Mouse (Mus musculus) hindbrain, embryonic 14.5 days (tissue): ENCODE data around the gene Skap2. TPM values are rescaled to one million over a fixed set of nuclear protein-coding genes. Genes with fewer than 3 reads are reported as not detected.

Experiments
- ATAC-seq: fragments of 200-750 bp; cut with Nextera tagmentation; 2 replicates; pipeline ENCODE4 v1.8.0; 2017; ENCODE audit warnings: moderate number of reproducible peaks, mild to moderate bottlenecking, moderate TSS enrichment, moderate library complexity; ENCODE audit not compliant: low FRiP score
- DNase-seq: peaks from one replicate; pipeline ENCODE4 v3.0.0-alpha.2; 2015; ENCODE audit warnings: low spot score
- H3K27ac ChIP-seq: fragments of 300-500 bp; sonication (generic); 2 replicates; pipeline ENCODE4 v1.5.1; 2014; ENCODE audit warnings: mild to moderate bottlenecking, moderate library complexity
- H3K27me3 ChIP-seq: fragments of 300-500 bp; sonication (generic); 2 replicates; pipeline ENCODE4 v1.6.1; 2014; ENCODE audit warnings: mild to moderate bottlenecking, low read length, mixed read lengths; ENCODE audit not compliant: control insufficient read depth, insufficient read depth
- H3K36me3 ChIP-seq: fragments of 300-500 bp; sonication (generic); replicated peaks from 2 replicates; pipeline ENCODE4 v1.6.1; 2014; ENCODE audit not compliant: control insufficient read depth, insufficient read depth
- H3K4me1 ChIP-seq: fragments of 300-500 bp; sonication (generic); replicated peaks from 2 replicates; pipeline ENCODE4 v1.6.1; 2014; ENCODE audit warnings: antibody characterized with exemption, low read length, mixed read lengths; ENCODE audit not compliant: control insufficient read depth, insufficient read depth
- H3K4me2 ChIP-seq: fragments of 300-500 bp; sonication (generic); replicated peaks from 2 replicates; pipeline ENCODE4 v1.6.1; 2014; ENCODE audit warnings: mild to moderate bottlenecking, moderate library complexity
- H3K4me3 ChIP-seq: fragments of 300-500 bp; sonication (generic); replicated peaks from 2 replicates; pipeline ENCODE4 v1.5.1; 2014; ENCODE audit warnings: mild to moderate bottlenecking, low read length
- H3K9ac ChIP-seq: fragments of 300-500 bp; sonication (generic); 2 replicates; pipeline ENCODE4 v1.6.1; 2014
- H3K9me3 ChIP-seq: fragments of 300-500 bp; sonication (generic); 2 replicates; pipeline ENCODE4 v1.6.1; 2016; ENCODE audit warnings: low read length; ENCODE audit not compliant: control insufficient read depth
- WGBS: fragments of 180-500 bp; shearing (Covaris S2); extraction: QIAGEN DNeasy Blood & Tissue Kit; methylation state at CpG from one replicate; pipeline ENCODE4 v1.1.7; 2014; 5-methylcytosine and 5-hydroxymethylcytosine counted together
- polyA plus RNA-seq: library from polyadenylated mRNA; unstranded; fragments of >200 nt; fragmentation: Nextera tagmentation; extraction: Ambion mirVana; gene quantifications from 2 replicates; pipeline ENCODE4 v1.2.1, GENCODE M21; 2014

Skap2 gene
- polyA plus RNA-seq, 1 experiment from 2014 or later, result 38.6 TPM

DNA sequence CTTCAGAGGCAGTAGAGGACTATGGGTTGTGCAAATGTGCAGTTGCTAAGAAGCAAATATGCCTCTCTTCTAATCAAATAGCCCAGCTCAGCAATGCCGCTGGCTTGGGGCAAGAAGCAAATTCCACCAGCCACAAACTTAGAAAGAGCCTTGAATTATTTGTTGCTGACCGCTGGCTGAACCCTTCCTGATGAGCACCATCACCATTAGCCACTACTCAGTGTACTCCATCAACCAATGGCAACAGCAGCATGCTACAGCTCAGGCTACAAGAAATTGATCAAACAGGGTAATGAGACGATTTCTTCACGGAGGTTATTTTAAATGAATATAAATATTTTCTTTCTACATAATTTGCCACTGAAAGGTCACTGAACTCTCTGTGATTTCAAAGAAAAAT is 36.6 kb downstream of the Skap2 start:
- 40% methylated on average over 4 of the region's 4 CpGs for WGBS
- no peaks in the 10 kb centered on the region for H3K27me3 ChIP-seq
- DNase-seq (no peak), ATAC-seq (no peak)
- H3K9me3 ChIP-seq, result no peaks in the 10 kb centered on the region
- no peak overlapping the region for H3K27ac ChIP-seq
- no peaks in the 10 kb centered on the region for H3K36me3 ChIP-seq
- no peaks in the 10 kb centered on the region; the same call in 1 of the 2 replicates for H3K4me1 ChIP-seq
- H3K4me2 ChIP-seq, result no peak overlapping the region
- H3K4me3 ChIP-seq, result no peak overlapping the region
- H3K9ac ChIP-seq, result no peak overlapping the region

DNA sequence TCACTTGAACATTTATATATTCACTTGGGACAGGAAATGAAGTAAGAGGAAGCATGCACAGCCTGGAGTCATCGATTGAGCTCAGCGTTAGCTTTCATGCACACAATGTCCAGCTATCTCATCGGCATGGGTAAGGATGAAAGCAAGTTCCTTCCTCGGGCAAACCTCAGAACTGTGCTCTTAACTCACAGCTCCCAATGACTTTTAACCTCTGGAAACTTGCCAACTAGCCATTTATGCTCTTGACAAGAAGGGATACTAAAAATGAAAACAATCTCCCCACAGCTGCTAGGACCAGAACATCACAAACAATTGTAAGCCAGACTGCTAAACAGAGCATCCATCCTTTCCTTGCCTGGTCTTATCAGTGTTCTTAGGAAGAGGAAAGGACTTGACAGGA is 53.4 kb downstream of the Skap2 start:
- Histone ChIP-seq H3K36me3 (no peaks in the 10 kb centered on the region), H3K27me3 (no peaks in the 10 kb centered on the region), H3K4me2 (no peak overlapping the region), H3K4me1 (no peaks in the 10 kb centered on the region), H3K4me3 (no peak overlapping the region), H3K9ac (no peak overlapping the region), H3K27ac (no peak overlapping the region), H3K9me3 (no peaks in the 10 kb centered on the region)
- ATAC-seq (no peak), DNase-seq (no peak)
- 69% methylated on average over 4 of the region's 4 CpGs for WGBS

DNA sequence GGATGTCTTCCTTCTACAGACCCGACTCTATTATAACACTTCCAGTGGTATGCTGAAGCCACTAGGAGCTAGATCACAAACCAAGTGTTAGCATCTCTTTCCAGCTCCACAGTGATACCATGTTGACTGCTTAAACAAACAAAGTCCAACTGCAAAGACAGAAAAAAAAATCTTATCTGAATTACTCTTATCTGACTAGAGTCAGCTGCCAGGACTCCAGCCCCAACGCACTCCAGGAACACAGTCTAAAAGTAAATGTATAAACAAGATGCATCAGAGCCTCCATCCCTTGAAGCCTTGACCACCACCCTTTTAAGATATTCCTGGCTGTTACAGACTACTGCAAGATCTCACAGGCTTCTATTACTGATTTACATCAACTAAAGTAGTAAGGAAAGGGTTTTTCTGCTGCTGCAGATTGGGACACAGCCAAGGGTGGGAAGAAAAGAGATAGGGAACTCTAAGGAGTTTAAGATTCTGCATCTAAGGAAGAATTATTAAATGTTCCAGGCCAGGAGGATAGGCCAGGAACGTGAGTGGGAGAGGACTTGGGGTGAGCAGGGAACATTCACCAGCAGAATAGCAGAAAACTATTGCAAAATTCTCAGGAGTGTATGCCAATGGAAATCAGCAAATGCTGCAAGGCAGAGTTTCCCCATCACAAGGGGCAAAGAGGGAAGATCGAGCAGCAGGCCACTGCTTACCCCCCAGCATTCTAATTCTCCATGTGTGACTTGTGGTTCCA is 56.1 kb downstream of the Skap2 start:
- 79% methylated on average over 4 of the region's 4 CpGs for WGBS
- no peak overlapping the region for H3K4me3 ChIP-seq

DNA sequence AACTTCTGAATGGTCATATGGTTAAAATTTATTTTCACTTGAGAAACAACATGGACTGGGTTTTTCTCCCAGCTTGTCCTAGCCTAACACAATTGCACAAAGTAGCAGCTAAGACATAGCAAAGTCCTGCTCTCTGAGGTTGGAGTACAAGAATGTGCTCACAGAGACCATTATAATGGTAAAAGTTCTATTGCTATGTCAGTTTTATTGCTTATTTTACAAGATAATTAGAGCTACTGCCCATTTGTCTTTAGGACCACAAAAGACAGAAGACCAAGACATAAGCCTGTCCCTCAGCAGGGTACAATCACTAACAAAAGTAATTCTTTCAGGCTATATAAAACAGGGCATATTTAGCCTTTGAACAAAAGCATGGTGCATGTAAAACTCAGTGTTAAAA is 64.7 kb downstream of the Skap2 start:
- Histone ChIP-seq H3K4me1 (no peaks in the 10 kb centered on the region), H3K36me3 (no peaks in the 10 kb centered on the region), H3K9me3 (no peaks in the 10 kb centered on the region), H3K9ac (no peak overlapping the region), H3K27me3 (no peaks in the 10 kb centered on the region), H3K4me2 (no peak overlapping the region), H3K4me3 (no peak overlapping the region), H3K27ac (no peak overlapping the region)
- ATAC-seq (no peak), DNase-seq (no peak)

More for the DNA sequence above, 56.1 kb downstream of the Skap2 start:
- Histone ChIP-seq H3K27ac (no peak overlapping the region), H3K4me1 (no peaks in the 10 kb centered on the region), H3K36me3 (no peaks in the 10 kb centered on the region), H3K9ac (no peak overlapping the region), H3K4me2 (no peak overlapping the region), H3K9me3 (no peaks in the 10 kb centered on the region), H3K27me3 (no peaks in the 10 kb centered on the region)
- DNase-seq, result no peak
- ATAC-seq, result no peak

DNA sequence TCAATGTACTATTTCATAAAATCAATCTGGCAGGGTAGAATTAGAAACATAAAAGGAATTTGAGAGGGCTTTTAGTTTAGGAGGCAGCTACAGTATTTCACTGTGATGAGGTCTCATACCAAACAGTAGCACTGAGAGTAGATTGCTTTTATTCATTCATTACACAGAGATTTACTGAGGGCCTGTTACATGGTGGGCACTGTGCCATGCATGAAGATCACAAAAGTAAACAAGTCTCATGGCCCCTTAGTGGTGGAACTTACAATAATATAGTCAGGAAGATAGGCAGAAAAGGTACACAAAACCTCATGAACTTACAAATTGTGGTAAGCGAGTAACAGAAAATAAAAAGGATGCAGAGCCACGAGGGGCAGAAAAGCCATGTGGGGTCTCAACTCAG is 67.4 kb downstream of the Skap2 start:
- Histone ChIP-seq H3K4me3 (no peak overlapping the region), H3K27ac (no peak overlapping the region), H3K36me3 (no peaks in the 10 kb centered on the region), H3K27me3 (no peaks in the 10 kb centered on the region), H3K9ac (no peak overlapping the region), H3K4me1 (no peaks in the 10 kb centered on the region), H3K4me2 (no peak overlapping the region), H3K9me3 (no peaks in the 10 kb centered on the region)
- DNase-seq (no peak), ATAC-seq (no peak)
- WGBS, result 78% methylated on average over 2 of the region's 2 CpGs

DNA sequence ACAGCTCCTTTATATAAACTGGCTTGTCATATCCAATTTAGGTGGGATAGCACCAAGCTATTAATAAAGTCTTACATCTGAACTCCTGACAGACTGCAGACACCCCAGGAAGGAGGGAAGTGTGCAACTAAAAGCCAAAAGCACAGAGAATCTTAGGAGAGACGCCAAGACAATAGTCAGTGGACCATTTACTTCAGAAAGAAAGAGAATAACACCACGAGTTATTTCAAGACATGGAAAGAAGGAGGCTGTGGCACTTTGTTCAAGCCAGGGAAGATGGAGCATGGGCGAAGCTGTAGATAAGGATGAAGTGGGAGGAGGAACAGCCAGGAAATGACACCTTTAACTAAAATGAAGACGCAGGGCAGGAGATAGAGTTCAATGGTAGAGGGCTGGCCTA is 78.4 kb downstream of the Skap2 start:
- WGBS, result 73% methylated on average over 4 of the region's 4 CpGs
- ATAC-seq (no peak), DNase-seq (no peak)
- Histone ChIP-seq H3K36me3 (no peaks in the 10 kb centered on the region), H3K4me3 (no peak overlapping the region), H3K4me1 (no peaks in the 10 kb centered on the region), H3K27me3 (no peaks in the 10 kb centered on the region), H3K27ac (no peak overlapping the region), H3K9ac (no peak overlapping the region), H3K9me3 (no peaks in the 10 kb centered on the region), H3K4me2 (no peak overlapping the region)

DNA sequence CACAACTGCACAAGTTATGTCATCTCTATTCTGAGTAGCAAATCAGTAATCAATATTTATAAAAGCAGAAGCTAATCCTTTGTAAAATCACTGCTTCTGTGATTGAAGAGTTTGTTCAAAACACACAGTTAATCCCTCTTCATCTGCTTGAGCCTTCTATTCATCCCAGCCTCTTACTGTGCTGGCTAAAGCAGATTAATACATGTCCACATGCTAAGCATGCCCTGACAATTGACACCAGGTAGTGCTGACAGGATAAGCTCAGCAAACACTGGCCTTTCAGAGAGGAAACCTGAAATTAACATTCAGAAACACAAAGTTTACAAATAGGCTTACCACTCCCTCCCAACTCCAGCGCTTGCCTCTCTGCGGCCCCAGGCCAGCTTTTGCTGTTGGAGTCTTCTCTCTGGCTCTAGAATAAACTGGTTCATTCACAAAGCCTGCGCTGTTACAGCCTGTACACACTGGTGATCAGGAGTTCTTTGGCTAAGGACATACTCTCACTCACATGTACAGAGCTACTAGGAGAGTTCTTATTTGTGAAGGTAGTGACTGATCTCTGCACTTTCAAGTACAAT is 79.2 kb downstream of the Skap2 start:
- Histone ChIP-seq H3K4me2 (no peak overlapping the region), H3K27me3 (no peaks in the 10 kb centered on the region), H3K9me3 (no peaks in the 10 kb centered on the region), H3K36me3 (no peaks in the 10 kb centered on the region), H3K4me3 (no peak overlapping the region), H3K9ac (no peak overlapping the region), H3K27ac (no peak overlapping the region), H3K4me1 (no peaks in the 10 kb centered on the region)
- WGBS, result 52% methylated on average over 3 of the region's 3 CpGs
- ATAC-seq (no peak), DNase-seq (no peak)

DNA sequence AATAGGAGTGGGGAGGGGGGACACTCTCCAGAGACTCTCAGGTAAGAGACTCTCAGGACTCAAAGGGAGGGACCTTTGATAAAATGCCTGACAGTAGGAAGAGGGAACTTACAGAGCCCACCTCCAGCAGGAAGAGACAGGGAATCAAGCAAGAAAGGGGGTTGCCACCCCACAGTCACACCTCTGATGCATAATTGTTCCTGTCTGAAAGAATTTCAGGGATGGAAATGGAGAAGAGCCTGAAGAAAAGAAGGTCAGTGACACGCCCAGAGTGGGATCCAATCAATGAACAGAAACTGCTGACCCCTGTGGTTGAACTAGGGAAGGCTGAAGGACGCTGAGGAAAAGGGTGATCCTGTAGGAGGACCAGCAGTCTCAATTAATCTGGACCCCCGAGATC is 85.2 kb downstream of the Skap2 start:
- no peaks in the 10 kb centered on the region for H3K9me3 ChIP-seq
- no peaks in the 10 kb centered on the region for H3K4me1 ChIP-seq
- DNase-seq, result no peak
- no peaks in the 10 kb centered on the region for H3K27me3 ChIP-seq
- H3K27ac ChIP-seq, result no peak overlapping the region
- no peaks in the 10 kb centered on the region for H3K36me3 ChIP-seq
- no peak overlapping the region for H3K9ac ChIP-seq
- H3K4me3 ChIP-seq, result no peak overlapping the region
- 50% methylated on average over 3 of the region's 3 CpGs for WGBS
- no peak for ATAC-seq
- no peak overlapping the region for H3K4me2 ChIP-seq

DNA sequence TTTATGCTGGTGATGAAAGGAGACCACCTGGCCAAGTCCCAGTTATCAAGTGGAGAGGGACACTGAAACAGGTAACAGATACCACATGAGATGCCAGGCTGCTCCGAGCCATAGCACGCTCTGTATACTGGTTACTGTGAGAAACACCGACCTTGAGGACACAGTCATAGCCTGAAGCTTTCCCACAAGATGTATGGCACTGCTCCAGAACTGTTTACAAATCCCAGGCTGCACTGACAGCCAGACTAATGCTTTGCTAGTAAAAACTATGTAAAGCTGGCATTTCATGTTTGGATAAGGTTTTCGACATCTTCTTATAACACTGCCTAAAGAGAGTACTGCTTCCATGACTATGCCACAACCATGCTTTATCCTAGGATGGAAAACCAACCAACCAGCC is 90.5 kb downstream of the Skap2 start:
- no peaks in the 10 kb centered on the region for H3K4me1 ChIP-seq
- DNase-seq (no peak), ATAC-seq (no peak)
- WGBS, result 79% methylated on average over 4 of the region's 4 CpGs
- H3K4me2 ChIP-seq, result no peak overlapping the region
- no peaks in the 10 kb centered on the region for H3K27me3 ChIP-seq
- no peak overlapping the region for H3K9ac ChIP-seq
- no peak overlapping the region for H3K4me3 ChIP-seq
- no peaks in the 10 kb centered on the region for H3K36me3 ChIP-seq
- no peaks in the 10 kb centered on the region for H3K9me3 ChIP-seq
- no peak overlapping the region for H3K27ac ChIP-seq

DNA sequence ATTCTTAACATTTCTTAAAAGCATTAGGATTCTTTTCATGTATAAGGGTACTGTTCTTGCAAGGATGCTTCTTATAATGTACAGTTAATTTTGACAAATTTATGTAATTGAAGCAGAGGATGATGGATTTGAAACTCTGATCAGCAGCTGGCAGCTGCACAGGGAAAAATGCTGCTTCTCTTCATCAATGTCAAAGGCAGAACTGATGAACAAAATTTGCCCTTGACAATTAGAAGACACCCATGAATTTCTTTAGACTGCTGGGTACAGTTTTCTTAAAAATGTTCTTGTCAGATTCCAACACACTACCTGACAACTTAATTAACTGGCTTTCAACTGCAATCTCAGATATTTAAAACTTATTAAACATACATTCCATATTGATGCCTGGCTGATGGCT is 103.9 kb downstream of the Skap2 start:
- Histone ChIP-seq H3K27me3 (no peaks in the 10 kb centered on the region), H3K36me3 (no peaks in the 10 kb centered on the region), H3K9me3 (no peaks in the 10 kb centered on the region), H3K27ac (no peak overlapping the region), H3K9ac (no peak overlapping the region), H3K4me2 (no peak overlapping the region), H3K4me3 (no peak overlapping the region), H3K4me1 (no peaks in the 10 kb centered on the region)
- ATAC-seq (no peak), DNase-seq (no peak)
